Mouse (Mus musculus) bone marrow macrophage, adult 2 months (primary cell): ENCODE data around the gene Bbc3.
A peak's percentile ranks its signal among the peaks of the same experiment; 100 is the strongest.

Experiments used
- CTCF ChIP-seq: IDR thresholded peaks from 2 replicates; pipeline ENCODE4 v1.5.1; 2012; ENCODE audit warnings: low read depth, mild to moderate bottlenecking, low read length, moderate library complexity
- POLR2A ChIP-seq: IDR thresholded peaks from 2 replicates; pipeline ENCODE4 v1.6.1; 2012; ENCODE audit warnings: mild to moderate bottlenecking, low read depth, low read length, borderline replicate concordance

- TF ChIP-seq CTCF = peak; percentile 49
- TF ChIP-seq POLR2A = no peak
Observed at GRCm38 (mm10) chr7:16325920-16326606, 17.9 kb downstream of the Bbc3 start.
